Mouse (Mus musculus) intestine, postnatal 0 days (tissue): ENCODE data around the gene Robo2. TPM values are rescaled to one million over a fixed set of nuclear protein-coding genes. Genes with fewer than 3 reads are reported as not detected.

Source experiments
- ATAC-seq: fragments of 200-750 bp; cut with Nextera tagmentation; 2 replicates; pipeline ENCODE4 v1.8.0; 2017; ENCODE audit warnings: mild to moderate bottlenecking, moderate TSS enrichment, moderate library complexity
- H3K27ac ChIP-seq: fragments of 300-500 bp; sonication (generic); 2 replicates; pipeline ENCODE4 v1.5.1; 2014; ENCODE audit warnings: mild to moderate bottlenecking, low read depth, low read length, moderate library complexity
- H3K27me3 ChIP-seq: fragments of 300-500 bp; sonication (generic); replicated peaks from 2 replicates; pipeline ENCODE4 v1.6.1; 2014; ENCODE audit warnings: low read length, mixed read lengths; ENCODE audit not compliant: control insufficient read depth, insufficient read depth
- H3K36me3 ChIP-seq: fragments of 300-500 bp; sonication (generic); 2 replicates; pipeline ENCODE4 v1.6.1; 2014; ENCODE audit warnings: mild to moderate bottlenecking, moderate library complexity; ENCODE audit not compliant: control insufficient read depth, insufficient read depth
- H3K4me1 ChIP-seq: fragments of 300-500 bp; sonication (generic); replicated peaks from 2 replicates; pipeline ENCODE4 v1.6.1; 2014; ENCODE audit warnings: antibody characterized with exemption, low read length, mixed read lengths; ENCODE audit not compliant: control insufficient read depth, insufficient read depth
- H3K4me2 ChIP-seq: fragments of 300-500 bp; sonication (generic); replicated peaks from 2 replicates; pipeline ENCODE4 v1.6.1; 2014; ENCODE audit warnings: low read depth, mild to moderate bottlenecking, moderate library complexity
- H3K4me3 ChIP-seq: fragments of 300-500 bp; sonication (generic); 2 replicates; pipeline ENCODE4 v1.5.1; 2014; ENCODE audit warnings: low read depth, low read length
- H3K9ac ChIP-seq: fragments of 300-500 bp; sonication (generic); 2 replicates; pipeline ENCODE4 v1.6.1; 2014; ENCODE audit warnings: mild to moderate bottlenecking, low read depth, low read length
- H3K9me3 ChIP-seq: fragments of 300-500 bp; sonication (generic); 2 replicates; pipeline ENCODE4 v1.6.1; 2016; ENCODE audit warnings: mixed run types; ENCODE audit not compliant: control insufficient read depth
- CTCF ChIP-seq: sonication (generic); IDR thresholded peaks from 2 replicates; pipeline ENCODE4 v1.5.1; 2016; ENCODE audit warnings: low read depth, mild to moderate bottlenecking, control low read depth, antibody characterized with exemption, moderate library complexity
- WGBS: fragments of 180-500 bp; shearing (Covaris S2); extraction: QIAGEN DNeasy Blood & Tissue Kit; methylation state at CpG from one replicate; pipeline ENCODE4 v1.1.7; 2014; 5-methylcytosine and 5-hydroxymethylcytosine counted together
- polyA plus RNA-seq: library from polyadenylated mRNA; unstranded; fragments of >200 nt; fragmentation: Nextera tagmentation; extraction: Ambion mirVana; gene quantifications from 2 replicates; pipeline ENCODE4 v1.2.1, GENCODE M21; 2015

Gene Robo2
- polyA plus RNA-seq, 1 experiment from 2014 or later = 6.2 TPM

DNA sequence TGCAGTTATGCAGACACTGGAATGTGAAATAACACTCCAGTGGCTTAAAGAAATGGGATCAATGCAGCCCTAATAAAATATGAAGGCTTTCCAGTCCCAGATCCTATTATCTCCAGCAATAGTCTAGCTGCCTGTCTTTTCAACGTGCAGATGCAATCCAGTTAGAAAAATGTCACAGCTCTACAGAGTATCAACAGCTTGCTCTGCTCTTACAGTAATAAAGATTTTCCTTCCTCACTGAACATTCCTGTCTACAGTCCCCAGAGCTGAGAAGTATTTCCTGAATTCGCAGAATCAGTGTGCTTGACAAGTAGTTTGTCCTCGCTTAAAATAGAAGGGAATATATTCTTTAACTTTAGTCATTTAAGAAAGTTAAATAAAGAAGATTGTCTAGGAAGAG lies 533.7 kb downstream of the Robo2 start:
- ATAC-seq = no peak
- WGBS = 66% methylated on average over 3 of the region's 3 CpGs

DNA sequence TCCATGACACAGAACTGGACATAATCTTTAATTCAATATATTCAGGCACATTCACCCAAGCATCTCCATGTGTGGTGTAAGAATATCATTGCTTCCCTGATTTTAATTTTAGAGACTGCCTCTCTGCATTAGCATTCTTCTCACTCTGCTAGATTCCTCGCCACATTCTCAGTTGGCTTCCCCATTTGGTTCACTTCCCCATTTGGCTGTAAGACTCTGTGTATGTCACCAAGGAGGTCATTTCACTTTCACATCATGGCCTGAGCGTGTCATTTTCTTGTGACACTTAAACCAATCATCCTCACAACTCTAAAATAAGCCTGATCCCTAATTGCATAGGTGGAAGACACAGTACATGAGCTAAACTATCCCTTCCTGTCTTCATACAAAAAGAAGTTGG lies 536.6 kb downstream of the Robo2 start:
- Histone ChIP-seq H3K4me3 (no peak overlapping the region), H3K36me3 (no peaks in the 10 kb centered on the region), H3K27ac (no peak overlapping the region), H3K9ac (no peak overlapping the region), H3K4me1 (no peaks in the 10 kb centered on the region), H3K9me3 (no peaks in the 10 kb centered on the region), H3K4me2 (no peak overlapping the region), H3K27me3 (no peaks in the 10 kb centered on the region)
- WGBS = 83% methylated on average over 2 of the region's 2 CpGs
- no peak for ATAC-seq
- TF ChIP-seq CTCF = no peak

More for the DNA sequence above, 533.7 kb downstream of the Robo2 start:
- Histone ChIP-seq H3K4me2 (no peak overlapping the region), H3K4me1 (no peaks in the 10 kb centered on the region), H3K9ac (no peak overlapping the region), H3K36me3 (no peaks in the 10 kb centered on the region), H3K4me3 (no peak overlapping the region), H3K27me3 (no peaks in the 10 kb centered on the region), H3K27ac (no peak overlapping the region), H3K9me3 (no peaks in the 10 kb centered on the region)
- no peak for TF ChIP-seq CTCF

DNA sequence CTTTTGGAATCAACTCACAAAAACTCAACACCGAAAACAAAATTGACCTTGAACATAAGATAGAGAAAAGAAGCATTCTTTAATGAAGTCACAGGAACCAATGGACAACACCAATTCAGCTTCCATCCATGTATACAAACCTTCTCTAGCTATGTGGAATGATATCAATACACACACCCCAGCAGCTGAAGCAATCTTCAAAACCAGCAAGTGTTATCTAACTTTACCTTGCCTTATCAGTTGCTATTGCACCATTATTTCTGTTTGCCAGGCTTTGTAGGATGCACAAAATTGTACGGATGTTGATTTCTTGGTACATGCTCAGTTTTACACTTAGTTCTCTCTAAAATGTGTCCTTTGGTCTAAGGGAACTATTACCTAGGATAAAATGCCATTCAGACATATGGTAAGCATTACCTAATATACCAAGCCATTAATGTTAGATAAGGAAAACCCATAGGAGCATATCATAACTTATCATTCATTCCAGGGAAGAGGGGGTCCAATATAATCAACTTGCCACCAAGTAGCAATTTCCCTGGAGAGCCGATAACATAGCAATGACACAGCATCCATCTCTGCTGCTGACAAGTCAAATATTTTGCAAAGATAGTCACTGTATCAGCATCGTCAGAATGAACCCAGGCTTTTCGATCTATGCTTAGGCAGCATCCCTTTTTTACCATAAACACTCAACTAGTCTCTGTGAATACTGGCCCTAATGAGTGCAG lies 537.6 kb downstream of the Robo2 start:
- Histone ChIP-seq H3K27me3 (no peaks in the 10 kb centered on the region), H3K36me3 (no peaks in the 10 kb centered on the region), H3K27ac (no peak overlapping the region), H3K9me3 (no peaks in the 10 kb centered on the region), H3K4me1 (no peaks in the 10 kb centered on the region), H3K4me2 (no peak overlapping the region), H3K9ac (no peak overlapping the region), H3K4me3 (no peak overlapping the region)
- WGBS = 64% methylated on average over 5 of the region's 5 CpGs
- TF ChIP-seq CTCF = no peak
- no peak for ATAC-seq

DNA sequence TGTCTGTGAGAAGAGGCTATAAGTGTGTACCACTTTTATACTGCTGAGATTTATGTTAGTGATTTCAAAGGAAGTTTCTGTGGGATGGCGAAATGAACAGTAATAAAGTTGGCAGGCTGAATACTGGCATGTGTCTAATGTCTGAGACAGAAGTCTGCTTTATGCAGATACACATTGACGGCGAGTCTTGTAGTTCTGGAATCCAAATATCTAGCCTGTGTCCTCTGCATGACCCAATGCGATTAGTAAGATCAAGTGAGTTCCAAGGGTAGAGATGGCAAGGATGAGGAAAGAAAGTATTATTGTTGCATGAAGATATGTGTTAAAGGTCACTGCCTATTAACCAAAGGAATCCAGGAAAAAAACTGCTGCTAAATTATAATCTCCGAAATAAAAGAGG lies 541.3 kb downstream of the Robo2 start:
- no peak for TF ChIP-seq CTCF
- ATAC-seq = 0 out of 2 replicates have a peak, but pooled peaks have one; percentile 45
- H3K4me3 ChIP-seq = no peak overlapping the region
- WGBS = 28% methylated on average over 5 of the region's 5 CpGs
- no peaks in the 10 kb centered on the region for H3K4me1 ChIP-seq
- no peaks in the 10 kb centered on the region for H3K36me3 ChIP-seq
- H3K27ac ChIP-seq = no peak overlapping the region
- H3K9me3 ChIP-seq = no peaks in the 10 kb centered on the region
- no peak overlapping the region for H3K9ac ChIP-seq
- peak overlapping the region; percentile 54 for H3K4me2 ChIP-seq
- H3K27me3 ChIP-seq = no peaks in the 10 kb centered on the region

DNA sequence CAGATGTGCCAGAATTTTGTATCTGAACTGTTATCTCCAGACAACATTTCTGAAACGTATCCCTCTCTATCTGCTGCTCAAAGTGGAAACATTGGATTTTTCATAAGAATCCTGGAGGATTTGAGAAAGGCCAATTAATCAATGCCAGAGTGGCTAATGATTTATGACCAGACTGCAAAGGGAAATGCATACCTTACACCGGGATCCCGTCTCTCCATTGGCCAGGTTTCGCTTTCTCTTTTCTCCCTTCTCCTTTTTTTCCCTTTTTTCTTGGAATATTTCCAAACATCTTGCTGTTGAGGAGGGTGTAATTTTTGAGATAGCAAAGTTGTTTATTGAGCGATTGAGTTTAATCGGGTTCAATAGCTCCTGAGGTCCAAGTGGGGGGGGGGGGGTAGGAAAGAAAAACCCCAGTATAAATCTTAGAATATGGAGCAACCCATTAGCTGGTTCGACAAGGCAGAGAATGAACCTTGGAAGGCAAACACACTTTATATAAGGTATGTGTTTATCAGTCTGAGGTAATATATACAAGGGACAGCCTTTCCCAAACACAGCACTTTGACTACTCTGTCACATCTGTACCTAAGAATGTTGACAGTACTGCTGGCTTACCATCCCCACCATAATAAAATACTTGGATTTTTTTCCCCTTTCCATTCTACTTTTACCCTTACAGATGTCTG lies 542.0 kb downstream of the Robo2 start:
- no peaks in the 10 kb centered on the region for H3K9me3 ChIP-seq
- ATAC-seq = peak; percentile 74
- no peaks in the 10 kb centered on the region for H3K36me3 ChIP-seq
- H3K9ac ChIP-seq = no peak overlapping the region
- H3K4me2 ChIP-seq = peak overlapping the region; percentile 54
- H3K27ac ChIP-seq = no peak overlapping the region
- 19% methylated on average over 7 of the region's 7 CpGs for WGBS
- H3K4me3 ChIP-seq = peak overlapping the region; percentile 27
- H3K27me3 ChIP-seq = no peaks in the 10 kb centered on the region
- TF ChIP-seq CTCF = no peak
- no peaks in the 10 kb centered on the region for H3K4me1 ChIP-seq

DNA sequence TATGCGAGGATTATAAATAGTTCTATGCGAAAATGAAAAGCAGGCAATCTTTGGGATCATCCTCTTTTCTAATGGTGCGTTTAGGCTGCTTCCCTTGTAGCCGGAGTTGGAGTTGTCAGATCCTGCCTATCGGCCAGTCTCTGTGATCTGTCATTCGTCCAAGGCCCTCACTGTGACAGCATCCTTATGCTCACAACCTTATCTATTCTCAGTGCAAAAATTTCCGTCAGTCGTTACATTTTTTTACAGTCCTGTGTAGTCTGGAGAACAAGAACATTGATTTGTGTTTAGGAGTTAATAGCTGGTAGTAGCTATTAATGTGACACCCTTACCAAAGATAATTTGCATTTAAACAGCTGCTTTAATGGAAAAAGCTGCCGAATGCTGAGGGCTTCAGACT lies 547.0 kb downstream of the Robo2 start:
- Histone ChIP-seq H3K4me3 (no peak overlapping the region), H3K4me2 (no peak overlapping the region), H3K9me3 (no peaks in the 10 kb centered on the region), H3K36me3 (no peaks in the 10 kb centered on the region), H3K27ac (no peak overlapping the region), H3K9ac (no peak overlapping the region), H3K4me1 (no peaks in the 10 kb centered on the region), H3K27me3 (no peaks in the 10 kb centered on the region)
- TF ChIP-seq CTCF = no peak
- WGBS = 44% methylated on average over 9 of the region's 9 CpGs
- no peak for ATAC-seq
